ENCODE assay signal across 12 mouse cellular contexts in genomic region chr10:12643336-12643735, GRCm38 (mm10).
A peak's percentile ranks its signal among the peaks of the same experiment; 100 is the strongest.
DNase-seq lines count a peak whose midpoint lies in the region; ATAC-seq and TF ChIP-seq lines count a peak whose summit lies in the region.
"Had no signal": no experiment of that assay in that cellular context is flagged by ENCODE, and none has a peak within 500 bp of the region (broad histone marks: within the 10 kb centered on the region; RNA-seq: fewer than 3 reads in every experiment).

No protein-coding gene starts in this region.

- peak; percentile 45 for DNase-seq in hindbrain, embryonic 14.5 days (ENCODE audit: low spot score)
- no peak for DNase-seq in CH12.LX (ENCODE audit: extremely low read depth)
- peak; percentile 20 for DNase-seq in layer of hippocampus, adult 11-12 months (ENCODE audit: low spot score)
- DNase-seq in liver, adult 2 months (ENCODE audit: extremely low read depth, low read depth, low spot score): peak; percentile 94
- DNase-seq in adrenal gland, adult 8-10 months: no peak
- no peak for DNase-seq in gastrocnemius, postnatal 10 days
- DNase-seq: adrenal gland, postnatal 14 days; lung, postnatal 10 days had no signal

- no peaks in the 10 kb centered on the region for H3K4me1 ChIP-seq in hindbrain, embryonic 14.5 days (replicated peaks; ENCODE audit: control insufficient read depth, insufficient read depth, low read length)
- H3K4me1 ChIP-seq in hindbrain, embryonic 12.5 days: no peaks in the 10 kb centered on the region
- H3K4me1 ChIP-seq in CH12.LX (ENCODE audit: control insufficient read depth in 1 of 2, insufficient read depth in 2 of 2): no peaks in the 10 kb centered on the region
- H3K4me1 ChIP-seq in liver, adult 2 months (ENCODE audit: control insufficient read depth, insufficient read depth, low read length): no peaks in the 10 kb centered on the region
- H3K4me1 ChIP-seq in kidney, embryonic 16.5 days (ENCODE audit: insufficient read depth, low read length): no peaks in the 10 kb centered on the region
- H3K4me1 ChIP-seq: heart, embryonic 12.5 days had no signal

- dilution Hi-C loops in CH12.LX (cut with MboI; ENCODE audit: extremely low pct_ligation_motif_present, extremely low pct_unique_long_range_greater_than_20kb, low sequenced_read_pairs): no loop called here

- H3K36me3 ChIP-seq in hindbrain, embryonic 14.5 days (replicated peaks; ENCODE audit: control insufficient read depth, insufficient read depth): no peaks in the 10 kb centered on the region
- no peaks in the 10 kb centered on the region for H3K36me3 ChIP-seq in hindbrain, embryonic 12.5 days
- no peaks in the 10 kb centered on the region for H3K36me3 ChIP-seq in CH12.LX (replicated peaks in 1 of 2; ENCODE audit: control insufficient read depth in 1 of 2, insufficient read depth in 1 of 2, low read length in 1 of 2)
- H3K36me3 ChIP-seq in liver, adult 2 months (ENCODE audit: control insufficient read depth, insufficient read depth, low read length): peaks cover 10% of the 10 kb centered on the region
- peaks cover 16% of the 10 kb centered on the region for H3K36me3 ChIP-seq in kidney, embryonic 16.5 days (ENCODE audit: insufficient read depth, low read length)

- H3K9me3 ChIP-seq in hindbrain, embryonic 14.5 days (ENCODE audit: control insufficient read depth, low read length): no peaks in the 10 kb centered on the region
- no peaks in the 10 kb centered on the region for H3K9me3 ChIP-seq in hindbrain, embryonic 12.5 days (replicated peaks)
- H3K9me3 ChIP-seq in CH12.LX (replicated peaks; ENCODE audit: low read length): no peaks in the 10 kb centered on the region
- no peaks in the 10 kb centered on the region for H3K9me3 ChIP-seq in kidney, embryonic 16.5 days (ENCODE audit: low read length)
- H3K9me3 ChIP-seq: heart, embryonic 12.5 days had no signal

- no peak overlapping the region for H3K9ac ChIP-seq in hindbrain, embryonic 14.5 days
- no peak overlapping the region for H3K9ac ChIP-seq in hindbrain, embryonic 12.5 days
- no peak overlapping the region for H3K9ac ChIP-seq in CH12.LX (ENCODE audit: insufficient read depth, low read depth)
- H3K9ac ChIP-seq in liver, adult 2 months (ENCODE audit: low read depth, low read length): no peak overlapping the region
- no peak overlapping the region for H3K9ac ChIP-seq in kidney, embryonic 16.5 days (replicated peaks; ENCODE audit: low read length)
- H3K9ac ChIP-seq: heart, embryonic 12.5 days had no signal

- peak; percentile 36 for TF ChIP-seq RAD21 in CH12.LX (IDR thresholded peaks at IDR 0.05; ENCODE audit: low read depth, low read length)

- no peak for ATAC-seq in hindbrain, embryonic 14.5 days (ENCODE audit: low FRiP score)
- no peak for ATAC-seq in hindbrain, embryonic 12.5 days (ENCODE audit: low FRiP score)
- ATAC-seq in kidney, embryonic 16.5 days (ENCODE audit: low FRiP score, low TSS enrichment): no peak
- ATAC-seq: Patski had no signal

- no peak overlapping the region for H3K4me3 ChIP-seq in hindbrain, embryonic 14.5 days (replicated peaks; ENCODE audit: low read length)
- H3K4me3 ChIP-seq in hindbrain, embryonic 12.5 days: no peak overlapping the region
- H3K4me3 ChIP-seq in CH12.LX (replicated peaks in 1 of 3; ENCODE audit: low read depth in 2 of 3, low read length in 2 of 3, poor library complexity in 1 of 3): no peak overlapping the region
- no peak overlapping the region for H3K4me3 ChIP-seq in liver, adult 2 months (ENCODE audit: insufficient read depth, low read depth, low read length)
- H3K4me3 ChIP-seq in kidney, embryonic 16.5 days (ENCODE audit: low read length): no peak overlapping the region
- H3K4me3 ChIP-seq: heart, embryonic 12.5 days had no signal

- no peak for TF ChIP-seq POLR2A in CH12.LX (IDR thresholded peaks at IDR 0.05; ENCODE audit: low read depth, low read length)
- no peak for TF ChIP-seq POLR2A in liver, adult 2 months (IDR thresholded peaks at IDR 0.05; ENCODE audit: extremely low read depth, insufficient read depth, low read length)

- no peak overlapping the region for H3K27ac ChIP-seq in hindbrain, embryonic 14.5 days
- H3K27ac ChIP-seq in hindbrain, embryonic 12.5 days: no peak overlapping the region
- no peak overlapping the region for H3K27ac ChIP-seq in CH12.LX (ENCODE audit: insufficient read depth, low read depth)
- H3K27ac ChIP-seq in liver, adult 2 months (replicated peaks; ENCODE audit: insufficient read depth, low read depth, low read length): no peak overlapping the region
- no peak overlapping the region for H3K27ac ChIP-seq in kidney, embryonic 16.5 days (ENCODE audit: low read length)

- no peak for TF ChIP-seq EP300 in CH12.LX (IDR thresholded peaks at IDR 0.05; ENCODE audit: low read length)

- 72% methylated on average over 8 of the region's 8 CpGs for WGBS in hindbrain, embryonic 14.5 days
- WGBS in hindbrain, embryonic 12.5 days: 74% methylated on average over 8 of the region's 8 CpGs
- WGBS in liver, adult 2 months: 27% methylated on average over 8 of the region's 8 CpGs
- WGBS in kidney, embryonic 16.5 days: 81% methylated on average over 8 of the region's 8 CpGs

- H3K4me2 ChIP-seq in hindbrain, embryonic 14.5 days (replicated peaks): no peak overlapping the region
- H3K4me2 ChIP-seq in hindbrain, embryonic 12.5 days (replicated peaks): no peak overlapping the region
- no peak overlapping the region for H3K4me2 ChIP-seq in CH12.LX (ENCODE audit: insufficient read depth, low read depth, poor library complexity, severe bottlenecking)
- no peak overlapping the region for H3K4me2 ChIP-seq in kidney, embryonic 16.5 days (replicated peaks; ENCODE audit: low read depth, low read length)
- H3K4me2 ChIP-seq: heart, embryonic 12.5 days had no signal

- no peaks in the 10 kb centered on the region for H3K79me2 ChIP-seq in CH12.LX (replicated peaks; ENCODE audit: control insufficient read depth, extremely low read depth, insufficient read depth, poor library complexity, severe bottlenecking)
- no peaks in the 10 kb centered on the region for H3K79me2 ChIP-seq in liver, adult 2 months (ENCODE audit: control insufficient read depth, insufficient read depth, low read length)

- peak in 1 of 2 experiments; percentile 41; a peak in 2 of 4 replicates for TF ChIP-seq CTCF in CH12.LX (conservative IDR thresholded peaks at IDR 0.05 in 1 of 2, IDR thresholded peaks at IDR 0.05 in 1 of 2; ENCODE audit: low read depth in 2 of 2, low read length in 2 of 2)
- TF ChIP-seq CTCF in liver, adult 2 months (IDR thresholded peaks at IDR 0.05; ENCODE audit: low read depth, low read length): peak; percentile 29; the same call in 1 of the 2 replicates

- H3K27me3 ChIP-seq in hindbrain, embryonic 14.5 days (ENCODE audit: control insufficient read depth, insufficient read depth, low read length): no peaks in the 10 kb centered on the region
- no peaks in the 10 kb centered on the region for H3K27me3 ChIP-seq in hindbrain, embryonic 12.5 days
- no peaks in the 10 kb centered on the region for H3K27me3 ChIP-seq in CH12.LX (replicated peaks)
- no peaks in the 10 kb centered on the region for H3K27me3 ChIP-seq in liver, adult 2 months (ENCODE audit: control insufficient read depth, insufficient read depth, low read length)
- no peaks in the 10 kb centered on the region for H3K27me3 ChIP-seq in kidney, embryonic 16.5 days (ENCODE audit: insufficient read depth, low read length)
- H3K27me3 ChIP-seq: heart, embryonic 12.5 days; Patski had no signal

- in situ Hi-C loops in CH12.LX (cut with MboI; ENCODE audit: low pct_ligation_motif_present, low pct_unique_long_range_greater_than_20kb, low sequenced_read_pairs): loop anchor here (25.0 kb wide), 1 partner anchor 406 kb away; no protein-coding TSS in a partner anchor

TF ChIP-seq in CH12.LX, 34 proteins besides CTCF, POLR2A, EP300 and RAD21:
- TF ChIP-seq ELF1 (IDR thresholded peaks at IDR 0.05; ENCODE audit: low read depth, low read length): no peak
- no peak for TF ChIP-seq CHD1 (IDR thresholded peaks at IDR 0.05; ENCODE audit: low read depth, low read length)
- TF ChIP-seq MEF2A (IDR thresholded peaks at IDR 0.05; ENCODE audit: borderline replicate concordance, low read depth, low read length): no peak

Comparison
In these comparisons a context has a peak if more than half of its experiments do, and no peak if none do; other contexts are left out.
1. DNase-seq: peak in hindbrain, embryonic 14.5 days (single experiment), layer of hippocampus, adult 11-12 months (single experiment) and liver, adult 2 months (single experiment); none in CH12.LX (single experiment), adrenal gland, adult 8-10 months (single experiment) and gastrocnemius, postnatal 10 days (single experiment).